Mouse (Mus musculus): ENCODE results near the gene Psapl1. TPM values are rescaled to one million over a fixed set of nuclear protein-coding genes. Genes with fewer than 3 reads are reported as not detected.
"Not testable (repeated sequence)": the region's sequence is repeated elsewhere in the genome, so short reads cannot be mapped to it uniquely, and the experiment has no call there.

Psapl1 gene
- polyA plus RNA-seq, 1 experiment from 2014 or later: 7.5 TPM

- H3K27ac ChIP-seq (replicated peaks; ENCODE audit: low read depth, low read length): no peak overlapping the region
- H3K4me1 ChIP-seq (ENCODE audit: control insufficient read depth, insufficient read depth, low read length): 0 out of 2 replicates have a peak, but pooled peaks cover 4% of the 10 kb centered on the region
- H3K9me3 ChIP-seq (ENCODE audit: control insufficient read depth, low read length): 0 out of 2 replicates have a peak, but pooled peaks cover 3% of the 10 kb centered on the region
- no peaks in the 10 kb centered on the region for H3K27me3 ChIP-seq (replicated peaks; ENCODE audit: control insufficient read depth, insufficient read depth, low read length)
- DNase-seq (ENCODE audit: low spot score) (no peak), ATAC-seq (ENCODE audit: low read depth) (no peak)
- H3K36me3 ChIP-seq (ENCODE audit: control insufficient read depth, insufficient read depth, low read length): no peaks in the 10 kb centered on the region
- WGBS: 64% methylated on average over 6 of the region's 6 CpGs
- H3K4me3 ChIP-seq (ENCODE audit: low read depth, low read length): no peak overlapping the region
- no peak overlapping the region for H3K4me2 ChIP-seq (ENCODE audit: low read depth, low read length)
- H3K9ac ChIP-seq (ENCODE audit: low read depth, low read length): no peak overlapping the region
Observed at GRCm38 (mm10) chr5:36220626-36221025, 16.8 kb downstream of the Psapl1 start.

- 72% methylated on average over 6 of the region's 6 CpGs for WGBS
- ATAC-seq (ENCODE audit: low read depth): no peak
- peak; percentile 38 for DNase-seq (ENCODE audit: low spot score)
Observed at GRCm38 (mm10) chr5:36223787-36224186, 20.0 kb downstream of the Psapl1 start.

GRCm38 (mm10) chr5:36225855-36226254, 22.0 kb downstream of the Psapl1 start:
- H3K4me3 ChIP-seq (ENCODE audit: low read depth, low read length): no peak overlapping the region
- H3K27me3 ChIP-seq (replicated peaks; ENCODE audit: control insufficient read depth, insufficient read depth, low read length): no peaks in the 10 kb centered on the region
- peak overlapping the region; percentile 70 for H3K27ac ChIP-seq (replicated peaks; ENCODE audit: low read depth, low read length)
- DNase-seq (ENCODE audit: low spot score): no peak
- no peak overlapping the region for H3K9ac ChIP-seq (ENCODE audit: low read depth, low read length)
- H3K9me3 ChIP-seq (ENCODE audit: control insufficient read depth, low read length): no peaks in the 10 kb centered on the region
- H3K4me2 ChIP-seq (ENCODE audit: low read depth, low read length): no peak overlapping the region
- peaks cover 16% of the 10 kb centered on the region; the same call in 1 of the 2 replicates for H3K4me1 ChIP-seq (ENCODE audit: control insufficient read depth, insufficient read depth, low read length)
- no peaks in the 10 kb centered on the region for H3K36me3 ChIP-seq (ENCODE audit: control insufficient read depth, insufficient read depth, low read length)
- 52% methylated on average over 7 of the region's 7 CpGs for WGBS
- no peak for ATAC-seq (ENCODE audit: low read depth)

More at GRCm38 (mm10) chr5:36223787-36224186, 20.0 kb downstream of the Psapl1 start:
- Histone ChIP-seq H3K4me1 (ENCODE audit: control insufficient read depth, insufficient read depth, low read length) (peaks cover 12% of the 10 kb centered on the region; the same call in 1 of the 2 replicates), H3K4me3 (ENCODE audit: low read depth, low read length) (no peak overlapping the region), H3K9me3 (ENCODE audit: control insufficient read depth, low read length) (no peaks in the 10 kb centered on the region), H3K9ac (ENCODE audit: low read depth, low read length) (no peak overlapping the region), H3K27ac (replicated peaks; ENCODE audit: low read depth, low read length) (no peak overlapping the region), H3K4me2 (ENCODE audit: low read depth, low read length) (no peak overlapping the region), H3K27me3 (replicated peaks; ENCODE audit: control insufficient read depth, insufficient read depth, low read length) (no peaks in the 10 kb centered on the region), H3K36me3 (ENCODE audit: control insufficient read depth, insufficient read depth, low read length) (no peaks in the 10 kb centered on the region)

- Histone ChIP-seq H3K4me2 (ENCODE audit: low read depth, low read length) (no peak overlapping the region), H3K4me1 (ENCODE audit: control insufficient read depth, insufficient read depth, low read length) (peaks cover 16% of the 10 kb centered on the region; the same call in 1 of the 2 replicates), H3K27ac (replicated peaks; ENCODE audit: low read depth, low read length) (peak overlapping the region; percentile 70), H3K9me3 (ENCODE audit: control insufficient read depth, low read length) (no peaks in the 10 kb centered on the region), H3K9ac (ENCODE audit: low read depth, low read length) (no peak overlapping the region), H3K4me3 (ENCODE audit: low read depth, low read length) (no peak overlapping the region), H3K36me3 (ENCODE audit: control insufficient read depth, insufficient read depth, low read length) (no peaks in the 10 kb centered on the region), H3K27me3 (replicated peaks; ENCODE audit: control insufficient read depth, insufficient read depth, low read length) (no peaks in the 10 kb centered on the region)
- WGBS: 43% methylated on average over 11 of the region's 11 CpGs
- DNase-seq (ENCODE audit: low spot score): peak; percentile 75
- ATAC-seq (ENCODE audit: low read depth): peak; percentile 71; the same call in 1 of the 2 replicates
Observed at GRCm38 (mm10) chr5:36226296-36226695, 22.5 kb downstream of the Psapl1 start.

GRCm38 (mm10) chr5:36228405-36229370, 24.9 kb downstream of the Psapl1 start:
- Histone ChIP-seq H3K9me3 (ENCODE audit: control insufficient read depth, low read length) (no peaks in the 10 kb centered on the region), H3K4me1 (ENCODE audit: control insufficient read depth, insufficient read depth, low read length) (peaks cover 16% of the 10 kb centered on the region; the same call in 1 of the 2 replicates), H3K27me3 (replicated peaks; ENCODE audit: control insufficient read depth, insufficient read depth, low read length) (no peaks in the 10 kb centered on the region), H3K27ac (replicated peaks; ENCODE audit: low read depth, low read length) (no peak overlapping the region), H3K36me3 (ENCODE audit: control insufficient read depth, insufficient read depth, low read length) (no peaks in the 10 kb centered on the region), H3K4me2 (ENCODE audit: low read depth, low read length) (no peak overlapping the region), H3K9ac (ENCODE audit: low read depth, low read length) (no peak overlapping the region), H3K4me3 (ENCODE audit: low read depth, low read length) (no peak overlapping the region)
- 80% methylated on average over 23 of the region's 23 CpGs for WGBS
- DNase-seq (ENCODE audit: low spot score) (peak; percentile 61), ATAC-seq (ENCODE audit: low read depth) (peak; percentile 53; the same call in 1 of the 2 replicates)

GRCm38 (mm10) chr5:36230301-36230780, 26.5 kb downstream of the Psapl1 start:
- H3K4me2 ChIP-seq (ENCODE audit: low read depth, low read length): no peak overlapping the region
- no peak overlapping the region for H3K9ac ChIP-seq (ENCODE audit: low read depth, low read length)
- peaks cover 15% of the 10 kb centered on the region; the same call in 1 of the 2 replicates for H3K4me1 ChIP-seq (ENCODE audit: control insufficient read depth, insufficient read depth, low read length)
- 55% methylated on average over 9 of the region's 9 CpGs for whole genome bisulfite sequencing
- no peak for ATAC-seq (ENCODE audit: low read depth)
- no peak for DNase-seq (ENCODE audit: low spot score)
- H3K27me3 ChIP-seq (replicated peaks; ENCODE audit: control insufficient read depth, insufficient read depth, low read length): no peaks in the 10 kb centered on the region
- no peak overlapping the region for H3K4me3 ChIP-seq (ENCODE audit: low read depth, low read length)
- H3K9me3 ChIP-seq (ENCODE audit: control insufficient read depth, low read length): no peaks in the 10 kb centered on the region
- H3K27ac ChIP-seq (replicated peaks; ENCODE audit: low read depth, low read length): no peak overlapping the region
- no peaks in the 10 kb centered on the region for H3K36me3 ChIP-seq (ENCODE audit: control insufficient read depth, insufficient read depth, low read length)

- not testable (repeated sequence) for ATAC-seq (ENCODE audit: low read depth); DNase-seq (ENCODE audit: low spot score); H3K27me3 ChIP-seq (replicated peaks; ENCODE audit: control insufficient read depth, insufficient read depth, low read length); H3K4me1 ChIP-seq (ENCODE audit: control insufficient read depth, insufficient read depth, low read length); H3K36me3 ChIP-seq (ENCODE audit: control insufficient read depth, insufficient read depth, low read length); H3K4me3 ChIP-seq (ENCODE audit: low read depth, low read length); H3K9ac ChIP-seq (ENCODE audit: low read depth, low read length); H3K4me2 ChIP-seq (ENCODE audit: low read depth, low read length); H3K9me3 ChIP-seq (ENCODE audit: control insufficient read depth, low read length); H3K27ac ChIP-seq (replicated peaks; ENCODE audit: low read depth, low read length)
- 93% methylated on average over 7 of the region's 10 CpGs for WGBS
Observed at GRCm38 (mm10) chr5:36237526-36237925, 33.7 kb downstream of the Psapl1 start.

- DNase-seq (ENCODE audit: low spot score): no peak
- Histone ChIP-seq H3K4me1 (ENCODE audit: control insufficient read depth, insufficient read depth, low read length) (peaks cover 7% of the 10 kb centered on the region; the same call in 1 of the 2 replicates), H3K36me3 (ENCODE audit: control insufficient read depth, insufficient read depth, low read length) (no peaks in the 10 kb centered on the region), H3K4me2 (ENCODE audit: low read depth, low read length) (no peak overlapping the region), H3K9me3 (ENCODE audit: control insufficient read depth, low read length) (no peaks in the 10 kb centered on the region), H3K9ac (ENCODE audit: low read depth, low read length) (no peak overlapping the region), H3K27ac (replicated peaks; ENCODE audit: low read depth, low read length) (no peak overlapping the region), H3K4me3 (ENCODE audit: low read depth, low read length) (no peak overlapping the region), H3K27me3 (replicated peaks; ENCODE audit: control insufficient read depth, insufficient read depth, low read length) (no peaks in the 10 kb centered on the region)
- 92% methylated on average over 3 of the region's 3 CpGs for WGBS
- no peak for ATAC-seq (ENCODE audit: low read depth)
Observed at GRCm38 (mm10) chr5:36248022-36248421, 44.2 kb downstream of the Psapl1 start.

Measured in embryonic facial prominence, embryonic 14.5 days (tissue).